In genomic region chr12:35957235-35957634, GRCm38 (mm10) we compare ENCODE assay signal across 13 mouse cellular contexts. TPM values are rescaled to one million over a fixed set of nuclear protein-coding genes. Genes with fewer than 3 reads are reported as not detected.
DNase-seq lines count a peak whose midpoint lies in the region; ATAC-seq and TF ChIP-seq lines count a peak whose summit lies in the region.
"Had no signal": no experiment of that assay in that cellular context is flagged by ENCODE, and none has a peak within 500 bp of the region (broad histone marks: within the 10 kb centered on the region; RNA-seq: fewer than 3 reads in every experiment).

No protein-coding gene starts in this region.

- H3K27ac ChIP-seq in liver, postnatal 0 days (ENCODE audit: low read depth) = no peak overlapping the region
- no peak overlapping the region for H3K27ac ChIP-seq in liver, embryonic 12.5 days

- 0 out of 2 replicates have a peak, but pooled peaks have one; percentile 33 for ATAC-seq in liver, postnatal 0 days
- ATAC-seq in liver, embryonic 12.5 days = no peak
- peak; percentile 97 for ATAC-seq in megakaryocyte progenitor cell, adult 5-6 weeks (replicated peaks; ENCODE audit: poor library complexity)

- TF ChIP-seq CTCF in liver, postnatal 0 days (IDR thresholded peaks at IDR 0.05; ENCODE audit: low read depth) = peak; percentile 65

- 45% methylated on average over 2 of the region's 2 CpGs for WGBS in liver, postnatal 0 days (ENCODE audit: insufficient replicate concordance)
- 42% methylated on average over 2 of the region's 2 CpGs for WGBS in liver, embryonic 12.5 days (ENCODE audit: insufficient replicate concordance)

- H3K9me3 ChIP-seq in liver, postnatal 0 days (ENCODE audit: low read length) = no peaks in the 10 kb centered on the region
- H3K9me3 ChIP-seq in liver, embryonic 12.5 days (replicated peaks) = no peaks in the 10 kb centered on the region

- no peak for TF ChIP-seq EP300 in liver, postnatal 0 days (IDR thresholded peaks at IDR 0.05; ENCODE audit: low read depth)

- no peaks in the 10 kb centered on the region for H3K4me1 ChIP-seq in liver, postnatal 0 days (ENCODE audit: insufficient read depth)
- H3K4me1 ChIP-seq in liver, embryonic 12.5 days = no peaks in the 10 kb centered on the region

- no peaks in the 10 kb centered on the region for H3K36me3 ChIP-seq in liver, postnatal 0 days (replicated peaks; ENCODE audit: insufficient read depth, low read length)
- no peaks in the 10 kb centered on the region for H3K36me3 ChIP-seq in liver, embryonic 12.5 days

- no peaks in the 10 kb centered on the region for H3K27me3 ChIP-seq in liver, postnatal 0 days (ENCODE audit: insufficient read depth, low read length)
- no peaks in the 10 kb centered on the region for H3K27me3 ChIP-seq in liver, embryonic 12.5 days (replicated peaks)

- H3K4me3 ChIP-seq in liver, postnatal 0 days (ENCODE audit: low read depth, low read length) = no peak overlapping the region
- no peak overlapping the region for H3K4me3 ChIP-seq in liver, embryonic 12.5 days
- H3K4me3 ChIP-seq: erythroblast, embryonic 14.5 days had no signal

- no peak overlapping the region for H3K4me2 ChIP-seq in liver, postnatal 0 days (ENCODE audit: low read depth, low read length)
- no peak overlapping the region for H3K4me2 ChIP-seq in liver, embryonic 12.5 days

- H3K9ac ChIP-seq in liver, postnatal 0 days (replicated peaks) = no peak overlapping the region
- no peak overlapping the region for H3K9ac ChIP-seq in liver, embryonic 12.5 days

- peak; percentile 4 to 7 for DNase-seq in cerebellum, postnatal 10 days
- DNase-seq in cerebellum, postnatal 25 days = no peak
- no peak for DNase-seq in liver, postnatal 0 days
- DNase-seq in NIH3T3 (ENCODE audit: low read depth) = peak; percentile 34
- DNase-seq in testis, postnatal 10 days (ENCODE audit: low spot score) = no peak
- DNase-seq in ovary, postnatal 10 days (ENCODE audit: low spot score) = no peak
- DNase-seq: kidney, postnatal 4 days had no signal

RNA-seq across cellular contexts. Expression of gene Agr3, which starts 31.8 kb away (rescaled TPM):
- polyA plus RNA-seq in liver, postnatal 0 days (2015; fragmentation: Nextera tagmentation; extraction: Ambion mirVana) = not detected in 2 replicates
- polyA plus RNA-seq in liver, embryonic 12.5 days (2016; fragmentation: Nextera tagmentation; extraction: Ambion mirVana) = not detected in 2 replicates
- total RNA-seq in megakaryocyte progenitor cell, adult 5-6 weeks (2015) = not detected in 2 replicates
- total RNA-seq in megakaryocyte progenitor cell, adult 5-6 weeks (2017) = not detected in 2 replicates
- total RNA-seq: monocyte, adult 5-6 weeks had no signal
- polyA plus RNA-seq: erythroblast, embryonic 14.5 days; heart, embryonic 14.5 days; limb, embryonic 11.5 days had no signal

RNA-seq across cellular contexts. Expression of gene Agr2, which starts 35.5 kb away (rescaled TPM):
- not detected in 2 replicates for polyA plus RNA-seq in liver, postnatal 0 days (2015; fragmentation: Nextera tagmentation; extraction: Ambion mirVana)
- not detected in 2 replicates for polyA plus RNA-seq in liver, embryonic 12.5 days (2016; fragmentation: Nextera tagmentation; extraction: Ambion mirVana)
- total RNA-seq in megakaryocyte progenitor cell, adult 5-6 weeks (2015) = not detected in 2 replicates
- not detected in 2 replicates for total RNA-seq in megakaryocyte progenitor cell, adult 5-6 weeks (2017)
- total RNA-seq: monocyte, adult 5-6 weeks had no signal
- polyA plus RNA-seq: erythroblast, embryonic 14.5 days; limb, embryonic 11.5 days had no signal

Comparison
In these comparisons a context has a peak if more than half of its experiments do, and no peak if none do; other contexts are left out.
1. DNase-seq: peak in cerebellum, postnatal 10 days (2 of 2) and NIH3T3 (single experiment); none in cerebellum, postnatal 25 days (0 of 2), liver, postnatal 0 days (single experiment), testis, postnatal 10 days (single experiment) and ovary, postnatal 10 days (single experiment).